Comparison of ENCODE assay signal across 28 mouse cellular contexts in genomic region chr7:44326614-44327013, GRCm38 (mm10). TPM values are rescaled to one million over a fixed set of nuclear protein-coding genes. Genes with fewer than 3 reads are reported as not detected.
DNase-seq lines count a peak whose midpoint lies in the region; ATAC-seq and TF ChIP-seq lines count a peak whose summit lies in the region.
"Had no signal": no experiment of that assay in that cellular context is flagged by ENCODE, and none has a peak within 500 bp of the region (broad histone marks: within the 10 kb centered on the region; RNA-seq: fewer than 3 reads in every experiment).

No protein-coding gene starts in this region.

- TF ChIP-seq CTCF in layer of hippocampus, adult 2 months (conservative IDR thresholded peaks at IDR 0.05) = no peak

- H3K4me3 ChIP-seq in layer of hippocampus, adult 2 months = no peak overlapping the region
- H3K4me3 ChIP-seq: embryonic facial prominence, embryonic 12.5 days; embryonic facial prominence, embryonic 15.5 days; forebrain, embryonic 12.5 days; heart, embryonic 12.5 days; heart, embryonic 15.5 days had no signal

- no peak for DNase-seq in frontal cortex, postnatal 14 days (ENCODE audit: low spot score in 2 of 2)
- no peak for DNase-seq in layer of hippocampus, adult 2 months (ENCODE audit: low spot score in 2 of 2)
- no peak for DNase-seq in layer of hippocampus, adult 11-12 months (ENCODE audit: low spot score)
- DNase-seq in brain, adult 2 months (ENCODE audit: low read depth, low spot score) = peak; percentile 55
- DNase-seq in heart, postnatal 36 days = no peak
- DNase-seq: adrenal gland, postnatal 10 days; adrenal gland, postnatal 36 days; B cell, adult 2 months; cerebellum, adult 11 months; cerebellum, adult 2 months; cerebellum, adult 9-11 months; gastrocnemius, postnatal 25 days; heart, adult 18-20 months; heart, postnatal 10 days; heart, postnatal 4 days had no signal

- ATAC-seq in frontal cortex, adult (ENCODE audit: low TSS enrichment) = peak; percentile 56; the same call in 1 of the 2 replicates
- ATAC-seq: forebrain, embryonic 16.5 days; intestine, postnatal 0 days; Patski had no signal

- intact Hi-C loops in heart, postnatal 36 days (cut with DNase I) = no loop called here

- peak overlapping the region; percentile 65; the same call in 1 of the 2 replicates for H3K27ac ChIP-seq in layer of hippocampus, adult 2 months
- H3K27ac ChIP-seq: embryonic facial prominence, embryonic 12.5 days; embryonic facial prominence, embryonic 15.5 days; forebrain, embryonic 12.5 days; heart, embryonic 15.5 days; hindbrain, embryonic 14.5 days had no signal

RNA-seq across cellular contexts. Expression of gene Shank1, which starts 16.6 kb away (rescaled TPM):
- 100 to 1,000 TPM; 647 to 698 TPM for total RNA-seq in layer of hippocampus, adult 2 months (2021)
- 1 to 10 TPM in 1 of 2 experiments, under 1 TPM in 1; 1.00 to 1.5 TPM for total RNA-seq in heart, postnatal 36 days (2021)
- total RNA-seq: common myeloid progenitor, adult 5-6 weeks had no signal

RNA-seq across cellular contexts. Expression of gene Clec11a, which starts 19.9 kb away (rescaled TPM):
- total RNA-seq in layer of hippocampus, adult 2 months (2021) = 1 to 10 TPM; 3.0 to 3.5 TPM
- under 1 TPM; 0.75 to 0.84 TPM for total RNA-seq in heart, postnatal 36 days (2021)

RNA-seq across cellular contexts. Expression of gene Syt3, which starts 57.3 kb away (rescaled TPM):
- total RNA-seq in layer of hippocampus, adult 2 months (2021) = 10 to 100 TPM; 89.4 to 95.9 TPM
- 1 to 10 TPM; 1.7 to 3.4 TPM for total RNA-seq in heart, postnatal 36 days (2021)
- total RNA-seq: G1E had no signal

RNA-seq across cellular contexts. Expression of gene 1700008O03Rik, which starts 59.0 kb away (rescaled TPM):
- 1 to 10 TPM; 3.0 to 3.3 TPM for total RNA-seq in layer of hippocampus, adult 2 months (2021)
- total RNA-seq in heart, postnatal 36 days (2021) = under 1 TPM in 1 of 2 experiments, not detected in 1; 0.68 TPM
- total RNA-seq: gastrocnemius, adult 8-10 months; gastrocnemius, postnatal 25 days; heart, postnatal 4 days had no signal

Comparison
In these comparisons a context has a peak if more than half of its experiments do, and no peak if none do; other contexts are left out.
1. RNA of gene Shank1, which starts 16.6 kb away (total RNA-seq): 647 to 698 TPM in layer of hippocampus, adult 2 months; 1.00 to 1.5 TPM in heart, postnatal 36 days; every median in the first group is over 100 times any median in the second.
2. RNA of gene Syt3, which starts 57.3 kb away (total RNA-seq): 89.4 to 95.9 TPM in layer of hippocampus, adult 2 months; 1.7 to 3.4 TPM in heart, postnatal 36 days; every median in the first group is over 10 times any median in the second.